Mouse (Mus musculus) kidney, embryonic 16.5 days (tissue): ENCODE measurements around the gene Gm12216. TPM values are rescaled to one million over a fixed set of nuclear protein-coding genes. Genes with fewer than 3 reads are reported as not detected.

Experiments
- ATAC-seq: fragments of 200-750 bp; cut with Nextera tagmentation; 2 replicates; pipeline ENCODE4 v1.8.0; 2017; ENCODE audit warnings: moderate TSS enrichment; ENCODE audit not compliant: low FRiP score, low TSS enrichment
- H3K27ac ChIP-seq: fragments of 300-500 bp; sonication (generic); 2 replicates; pipeline ENCODE4 v1.5.1; 2014; ENCODE audit warnings: low read length
- H3K27me3 ChIP-seq: fragments of 300-500 bp; sonication (generic); 2 replicates; pipeline ENCODE4 v1.6.1; 2014; ENCODE audit warnings: low read length, control low read depth, mixed read lengths; ENCODE audit not compliant: insufficient read depth
- H3K36me3 ChIP-seq: fragments of 300-500 bp; sonication (generic); 2 replicates; pipeline ENCODE4 v1.6.1; 2014; ENCODE audit warnings: low read length, control low read depth, mixed read lengths; ENCODE audit not compliant: insufficient read depth
- H3K4me1 ChIP-seq: fragments of 300-500 bp; sonication (generic); 2 replicates; pipeline ENCODE4 v1.6.1; 2014; ENCODE audit warnings: low read length, control low read depth, mixed read lengths; ENCODE audit not compliant: insufficient read depth
- H3K4me2 ChIP-seq: fragments of 300-500 bp; sonication (generic); replicated peaks from 2 replicates; pipeline ENCODE4 v1.6.1; 2014; ENCODE audit warnings: low read depth, low read length
- H3K4me3 ChIP-seq: fragments of 300-500 bp; sonication (generic); 2 replicates; pipeline ENCODE4 v1.5.1; 2014; ENCODE audit warnings: mild to moderate bottlenecking, low read length
- H3K9ac ChIP-seq: fragments of 300-500 bp; sonication (generic); replicated peaks from 2 replicates; pipeline ENCODE4 v1.6.1; 2014; ENCODE audit warnings: low read length
- H3K9me3 ChIP-seq: fragments of 300-500 bp; sonication (generic); 2 replicates; pipeline ENCODE4 v1.6.1; 2016; ENCODE audit warnings: low read length, control low read depth
- WGBS: fragments of 180-500 bp; shearing (Covaris S2); extraction: QIAGEN DNeasy Blood & Tissue Kit; methylation state at CpG from one replicate; pipeline ENCODE4 v1.1.7; 2014; 5-methylcytosine and 5-hydroxymethylcytosine counted together
- polyA plus RNA-seq: library from polyadenylated mRNA; unstranded; fragments of >200 nt; fragmentation: Nextera tagmentation; extraction: Ambion mirVana; gene quantifications from 2 replicates; pipeline ENCODE4 v1.2.1, GENCODE M21; 2015

The Gm12216 gene
- polyA plus RNA-seq, 1 experiment from 2014 or later: 1.1 TPM

DNA sequence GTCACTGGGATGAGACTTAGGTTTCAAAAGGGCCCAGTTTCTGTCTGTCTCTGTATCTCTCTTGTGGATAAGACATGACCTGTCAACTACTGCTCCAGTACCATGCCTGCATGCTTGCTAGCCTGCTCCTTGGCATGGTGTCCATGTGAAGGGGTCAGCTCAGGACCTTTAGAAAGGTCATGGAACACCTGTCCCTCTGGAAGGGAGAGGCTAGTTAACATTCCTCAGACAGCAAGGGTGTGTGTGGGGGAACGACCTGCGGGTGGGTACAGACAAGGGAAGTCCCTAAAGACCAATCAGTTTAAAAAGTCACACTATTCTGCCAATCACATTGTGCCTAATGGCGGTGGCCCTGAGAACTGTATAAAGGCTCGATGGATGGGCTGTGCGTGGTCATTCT, 58.1 kb downstream of the Gm12216 start:
- no peaks in the 10 kb centered on the region for H3K36me3 ChIP-seq
- no peaks in the 10 kb centered on the region for H3K27me3 ChIP-seq
- whole genome bisulfite sequencing: 75% methylated on average over 5 of the region's 5 CpGs
- no peaks in the 10 kb centered on the region for H3K9me3 ChIP-seq
- no peak overlapping the region for H3K4me2 ChIP-seq
- H3K4me1 ChIP-seq: peaks cover 18% of the 10 kb centered on the region
- no peak overlapping the region for H3K27ac ChIP-seq
- no peak for ATAC-seq
- no peak overlapping the region for H3K4me3 ChIP-seq
- H3K9ac ChIP-seq: no peak overlapping the region

DNA sequence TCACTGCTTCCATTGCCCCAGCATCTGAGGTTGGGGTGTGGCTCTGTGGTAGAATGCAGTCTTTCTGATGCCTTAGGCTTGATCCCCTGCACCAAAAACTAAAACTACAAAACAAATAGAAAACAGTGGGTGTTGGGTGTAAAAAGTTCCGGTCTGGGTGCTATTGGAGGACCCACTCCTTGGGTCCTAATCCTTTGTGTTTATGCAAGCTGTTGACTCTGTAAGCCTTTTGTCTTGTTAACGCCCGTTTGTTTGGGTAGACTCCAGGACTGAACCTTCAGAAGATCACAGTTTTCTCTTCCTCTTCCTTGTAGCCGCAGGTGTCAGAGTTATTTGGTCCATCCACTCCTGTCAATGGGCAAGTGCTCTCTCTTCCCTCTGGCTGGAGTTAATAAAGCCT, 59.0 kb downstream of the Gm12216 start:
- WGBS: 73% methylated on average over 4 of the region's 4 CpGs

DNA sequence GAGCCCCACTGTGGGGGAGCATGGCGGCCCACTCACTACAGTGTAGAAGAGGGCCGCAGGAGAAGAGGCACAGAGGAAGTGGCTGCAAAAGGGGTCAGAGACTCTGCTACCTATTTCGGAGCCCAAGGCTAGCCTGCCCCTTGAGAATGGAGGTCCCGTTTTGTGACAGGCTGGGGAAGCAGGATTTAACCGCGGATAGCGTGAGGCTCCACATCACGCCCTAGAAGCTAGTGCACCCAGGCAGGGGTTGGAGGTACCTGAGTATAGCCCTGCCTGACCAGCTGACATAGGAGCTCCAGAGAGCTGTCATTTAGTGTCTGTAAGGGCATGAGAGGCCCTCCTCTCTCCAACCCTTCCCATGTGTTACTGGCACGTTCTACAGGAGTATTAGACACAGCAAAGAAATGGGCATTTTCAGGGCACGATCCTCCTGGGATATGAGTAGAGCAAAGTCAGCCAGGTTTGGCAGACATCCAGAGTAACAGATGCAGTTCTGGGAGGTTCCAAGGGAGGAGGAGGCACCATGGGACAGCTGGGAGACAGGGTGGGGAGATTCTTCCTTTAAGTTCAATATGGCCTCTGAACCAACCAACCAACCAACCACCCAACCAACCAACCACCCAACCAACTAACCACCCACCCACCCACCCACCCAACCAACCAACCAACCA, 60.9 kb downstream of the Gm12216 start:
- Histone ChIP-seq H3K27me3 (no peaks in the 10 kb centered on the region), H3K27ac (no peak overlapping the region), H3K9me3 (no peaks in the 10 kb centered on the region), H3K36me3 (no peaks in the 10 kb centered on the region), H3K4me3 (no peak overlapping the region), H3K4me1 (peaks cover 38% of the 10 kb centered on the region), H3K9ac (no peak overlapping the region), H3K4me2 (no peak overlapping the region)
- 89% methylated on average over 10 of the region's 10 CpGs for WGBS
- ATAC-seq: no peak

More for the DNA sequence above, 59.0 kb downstream of the Gm12216 start:
- Histone ChIP-seq H3K4me1 (peaks cover 24% of the 10 kb centered on the region), H3K27me3 (no peaks in the 10 kb centered on the region), H3K36me3 (no peaks in the 10 kb centered on the region), H3K9me3 (no peaks in the 10 kb centered on the region), H3K4me3 (no peak overlapping the region), H3K9ac (no peak overlapping the region), H3K4me2 (no peak overlapping the region), H3K27ac (no peak overlapping the region)
- ATAC-seq: no peak

DNA sequence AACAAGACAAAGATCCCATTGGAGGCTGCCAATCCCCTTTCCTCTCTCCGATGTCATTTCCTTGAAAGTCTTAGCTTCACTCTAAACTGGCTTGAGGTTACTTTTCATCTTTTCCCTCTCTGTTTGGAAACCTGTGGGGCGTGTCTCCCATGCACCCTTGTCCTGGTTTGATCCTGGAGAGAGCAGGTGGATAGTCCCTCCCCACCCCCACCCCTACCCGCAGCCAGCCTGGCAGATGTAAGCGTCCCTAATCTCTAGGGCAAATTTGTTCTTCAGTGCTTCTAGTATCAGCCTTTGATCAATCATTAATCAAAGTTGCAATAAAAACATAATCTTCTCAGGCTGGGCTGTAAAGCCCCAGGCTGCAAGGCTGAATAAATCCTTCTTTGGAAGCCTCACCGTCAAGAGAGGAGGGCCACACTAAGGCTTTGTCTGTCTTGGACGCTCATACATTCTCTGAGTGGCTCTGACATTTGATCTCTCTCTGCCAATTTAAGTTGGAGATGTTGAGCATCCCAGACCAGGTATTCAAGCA, 61.6 kb downstream of the Gm12216 start:
- no peaks in the 10 kb centered on the region for H3K27me3 ChIP-seq
- H3K4me3 ChIP-seq: no peak overlapping the region
- H3K4me2 ChIP-seq: no peak overlapping the region
- no peak overlapping the region for H3K9ac ChIP-seq
- H3K36me3 ChIP-seq: no peaks in the 10 kb centered on the region
- H3K9me3 ChIP-seq: no peaks in the 10 kb centered on the region
- 40% methylated on average over 6 of the region's 6 CpGs for WGBS
- H3K4me1 ChIP-seq: peaks cover 38% of the 10 kb centered on the region
- H3K27ac ChIP-seq: no peak overlapping the region; the same call in 1 of the 2 replicates
- no peak for ATAC-seq

DNA sequence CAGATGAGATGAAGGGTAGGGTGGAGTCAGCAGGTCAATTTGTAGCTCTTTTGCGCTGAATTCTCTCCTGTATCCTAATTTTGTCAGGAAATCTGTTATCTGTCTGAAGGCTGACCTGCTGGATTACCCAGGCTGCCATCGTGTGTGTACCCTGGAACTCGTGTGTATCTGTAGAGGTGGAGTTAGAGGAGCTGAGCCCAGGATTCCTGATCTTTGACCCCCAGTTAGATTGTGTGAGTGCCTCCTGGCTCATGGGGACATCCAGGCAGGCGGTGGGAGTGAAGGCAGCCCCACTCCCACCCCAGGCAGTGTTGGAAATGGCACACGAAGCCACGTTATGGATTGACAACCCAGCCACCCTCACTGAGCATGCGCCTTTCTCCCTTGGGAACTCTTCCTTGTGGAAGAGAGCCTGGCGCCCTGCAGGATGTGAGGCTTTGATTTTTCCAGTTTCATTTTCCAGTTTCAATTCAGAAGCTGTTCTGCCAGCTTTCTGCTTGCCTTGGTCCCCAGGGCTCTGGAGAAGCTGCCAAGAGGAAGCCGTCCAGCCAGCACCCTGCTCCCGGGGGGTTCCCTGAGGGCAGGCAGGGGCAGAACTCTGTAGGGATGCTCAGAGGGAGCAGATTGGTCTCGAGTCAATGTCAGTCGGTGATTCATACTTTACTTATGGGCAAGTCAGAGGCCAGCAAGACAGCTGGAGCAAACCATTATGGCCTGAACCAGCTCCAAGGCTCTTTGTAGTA, 62.5 kb downstream of the Gm12216 start:
- Histone ChIP-seq H3K4me2 (peak overlapping the region; percentile 24; the same call in 1 of the 2 replicates), H3K27me3 (no peaks in the 10 kb centered on the region), H3K9ac (no peak overlapping the region), H3K9me3 (no peaks in the 10 kb centered on the region), H3K27ac (peak overlapping the region; percentile 69), H3K4me3 (no peak overlapping the region), H3K36me3 (no peaks in the 10 kb centered on the region), H3K4me1 (peaks cover 38% of the 10 kb centered on the region)
- WGBS: 47% methylated on average over 12 of the region's 12 CpGs
- ATAC-seq: no peak

DNA sequence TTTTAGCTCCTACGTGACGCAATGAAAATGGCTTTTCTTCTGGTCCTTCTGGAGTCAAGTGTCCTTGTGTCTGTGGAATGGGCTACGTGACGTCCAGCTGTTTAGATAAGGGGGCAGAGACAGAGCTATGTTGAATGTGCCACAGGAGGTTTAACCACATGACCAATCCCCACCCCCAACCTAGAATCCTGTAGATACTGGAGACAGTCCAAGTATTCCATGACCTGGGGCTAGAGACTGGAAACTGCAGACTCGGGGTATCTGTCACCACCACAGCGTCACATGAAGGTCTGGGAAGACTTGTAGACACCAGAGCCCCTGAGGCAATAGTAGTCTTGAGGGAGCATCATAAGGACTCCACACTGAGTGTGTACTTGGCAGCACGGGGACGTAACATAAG, 63.2 kb downstream of the Gm12216 start:
- WGBS: 64% methylated on average over 8 of the region's 8 CpGs
- Histone ChIP-seq H3K9me3 (no peaks in the 10 kb centered on the region), H3K9ac (no peak overlapping the region), H3K27ac (no peak overlapping the region), H3K36me3 (no peaks in the 10 kb centered on the region), H3K4me3 (no peak overlapping the region), H3K4me2 (no peak overlapping the region), H3K4me1 (peaks cover 38% of the 10 kb centered on the region), H3K27me3 (no peaks in the 10 kb centered on the region)
- ATAC-seq: no peak

DNA sequence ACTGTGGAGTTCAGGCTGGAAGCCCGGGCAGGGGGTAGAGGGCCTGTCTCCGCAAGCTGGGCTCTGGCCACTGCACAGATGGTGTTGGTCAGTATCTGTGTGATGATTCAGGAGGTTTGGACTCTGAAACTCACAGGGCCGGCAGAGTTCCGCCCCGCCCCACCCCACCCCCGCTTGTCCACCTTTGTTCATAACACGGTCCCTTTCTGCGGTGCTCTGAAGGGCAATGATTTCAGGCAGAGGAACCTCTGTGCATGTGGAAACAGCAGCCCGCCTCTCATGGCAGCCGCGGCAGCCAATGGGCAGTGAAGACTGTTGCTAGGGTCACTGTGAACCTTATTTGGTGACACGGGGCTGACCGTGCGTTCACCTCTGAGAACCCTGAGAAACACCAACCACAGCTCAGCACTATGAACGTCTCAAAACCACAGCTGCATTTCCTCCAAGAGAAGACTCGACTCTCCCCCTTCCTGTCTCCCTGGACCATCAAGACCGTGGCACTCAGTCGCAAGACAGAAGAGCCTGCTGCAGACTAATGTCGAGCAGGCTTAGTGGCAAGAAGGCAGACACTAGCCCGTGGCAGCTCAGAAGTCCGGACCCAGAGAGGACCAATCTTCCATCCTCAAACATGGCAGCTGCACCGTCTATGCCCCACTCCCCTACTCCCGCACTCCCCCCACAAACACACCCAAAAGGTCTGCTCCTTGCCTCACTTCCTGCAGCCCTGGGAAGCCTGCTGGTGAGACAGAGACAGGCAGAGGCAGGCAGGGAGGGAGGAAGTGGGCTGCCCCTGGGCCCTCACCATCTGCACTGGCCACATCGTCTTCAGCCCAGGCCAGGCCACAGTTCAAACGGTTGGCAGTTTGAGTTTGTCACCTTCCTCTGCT, 64.1 kb downstream of the Gm12216 start:
- no peaks in the 10 kb centered on the region for H3K27me3 ChIP-seq
- ATAC-seq: peak; percentile 74
- 33% methylated on average over 25 of the region's 25 CpGs for WGBS
- H3K9me3 ChIP-seq: no peaks in the 10 kb centered on the region
- peak overlapping the region; percentile 28 for H3K4me2 ChIP-seq
- no peak overlapping the region for H3K4me3 ChIP-seq
- peaks cover 38% of the 10 kb centered on the region for H3K4me1 ChIP-seq
- H3K36me3 ChIP-seq: no peaks in the 10 kb centered on the region
- H3K27ac ChIP-seq: peak overlapping the region; percentile 73
- peak overlapping the region; percentile 12; the same call in 1 of the 2 replicates for H3K9ac ChIP-seq

DNA sequence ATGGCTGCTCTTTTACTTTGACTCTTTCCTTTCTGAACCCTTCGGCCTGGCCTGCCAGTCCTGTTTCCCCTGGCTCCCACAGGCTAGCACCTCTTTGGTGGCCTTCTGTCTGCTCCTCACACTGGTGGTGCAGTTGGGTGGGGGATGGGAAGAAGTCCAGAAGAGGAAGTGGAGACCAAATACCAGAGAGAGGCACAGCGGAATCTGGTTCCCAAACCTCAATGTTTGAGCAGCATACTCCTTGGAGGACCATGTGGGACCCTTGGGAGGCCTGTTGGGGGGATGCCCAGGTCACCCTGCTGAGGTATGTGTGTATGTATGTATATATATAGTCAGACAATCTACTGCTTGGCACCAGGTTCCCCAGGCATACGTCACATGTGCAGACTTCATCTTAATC, 65.0 kb downstream of the Gm12216 start:
- H3K27ac ChIP-seq: peak overlapping the region; percentile 73
- no peak overlapping the region for H3K4me2 ChIP-seq
- no peaks in the 10 kb centered on the region for H3K27me3 ChIP-seq
- H3K36me3 ChIP-seq: no peaks in the 10 kb centered on the region
- H3K9ac ChIP-seq: no peak overlapping the region
- no peaks in the 10 kb centered on the region for H3K9me3 ChIP-seq
- WGBS: 76% methylated on average over 3 of the region's 3 CpGs
- H3K4me1 ChIP-seq: peaks cover 38% of the 10 kb centered on the region
- ATAC-seq: no peak
- H3K4me3 ChIP-seq: no peak overlapping the region

DNA sequence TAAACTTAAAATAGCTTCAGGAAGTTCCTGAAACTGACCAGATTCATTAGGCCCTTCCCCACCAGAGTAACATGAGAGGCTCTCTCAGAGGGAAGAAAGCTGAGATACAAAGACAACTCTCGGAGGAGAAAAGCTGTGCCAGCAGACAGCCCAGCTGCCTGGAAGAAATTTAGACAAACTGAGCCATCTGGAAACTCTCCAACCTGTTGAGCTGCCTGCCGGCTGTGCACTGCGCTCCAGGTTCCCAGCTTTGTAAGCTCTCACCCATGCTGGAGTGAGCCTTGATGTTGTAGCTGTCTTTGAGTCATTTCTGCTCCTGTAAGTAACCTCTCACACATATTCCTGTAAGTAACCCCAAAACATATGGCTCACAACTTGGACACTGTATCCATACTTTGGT, 66.1 kb downstream of the Gm12216 start:
- WGBS: 61% methylated on average over 3 of the region's 3 CpGs
- ATAC-seq: no peak
- Histone ChIP-seq H3K9ac (no peak overlapping the region), H3K4me3 (no peak overlapping the region), H3K27me3 (no peaks in the 10 kb centered on the region), H3K4me1 (peaks cover 38% of the 10 kb centered on the region), H3K4me2 (no peak overlapping the region), H3K36me3 (no peaks in the 10 kb centered on the region), H3K9me3 (no peaks in the 10 kb centered on the region), H3K27ac (no peak overlapping the region)
